Mouse (Mus musculus) lung, postnatal 0 days (tissue): ENCODE data around the gene Creg1.

ENCODE experiments used
- CTCF ChIP-seq: IDR thresholded peaks from 2 replicates; pipeline ENCODE4 v1.5.1; 2016; ENCODE audit warnings: antibody characterized with exemption, mild to moderate bottlenecking
- EP300 ChIP-seq: IDR thresholded peaks from 2 replicates; pipeline ENCODE4 v1.6.1; 2016; ENCODE audit warnings: antibody characterized with exemption, mild to moderate bottlenecking, control low read depth

DNA sequence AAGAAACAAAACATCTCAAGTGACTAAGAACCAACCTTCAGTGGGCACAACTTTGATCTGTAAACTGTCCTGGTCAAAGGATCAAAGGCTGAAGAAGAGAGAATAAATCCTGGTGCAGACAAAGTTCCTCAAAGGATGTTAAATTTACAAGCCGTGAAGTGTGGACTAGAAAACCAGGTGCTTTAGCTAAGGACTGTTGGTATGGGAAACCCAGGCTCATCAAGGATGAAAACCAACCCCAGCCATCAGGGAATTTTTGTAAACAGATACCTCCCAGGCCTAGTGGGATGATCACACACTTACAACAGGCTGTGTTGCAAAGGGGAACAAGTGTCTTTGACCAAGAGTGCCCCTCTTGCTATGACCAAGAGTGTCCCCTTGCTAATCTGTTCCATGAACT is 24.6 kb upstream of the Creg1 start:
- TF ChIP-seq CTCF, result no peak
- TF ChIP-seq EP300, result no peak
